Mouse (Mus musculus): ENCODE data around the gene Cd4.

- no peak for TF ChIP-seq CTCF (IDR thresholded peaks at IDR 0.05 in 2 of 3, conservative IDR thresholded peaks at IDR 0.05 in 1 of 3; ENCODE audit: control insufficient read depth in 1 of 3, insufficient read depth in 1 of 3, low read depth in 2 of 3, low read length in 3 of 3, poor library complexity in 1 of 3, severe bottlenecking in 1 of 3)
- TF ChIP-seq ZKSCAN1 (IDR thresholded peaks at IDR 0.05; ENCODE audit: low read depth, low read length): no peak
- TF ChIP-seq ZC3H11A (IDR thresholded peaks at IDR 0.05; ENCODE audit: low read depth, low read length): no peak
- no peak for TF ChIP-seq KAT2A (conservative IDR thresholded peaks at IDR 0.05; ENCODE audit: low read depth, low read length)
- TF ChIP-seq MAZ (IDR thresholded peaks at IDR 0.05; ENCODE audit: low read depth, low read length): no peak
These were observed 25.5 kb downstream of the Cd4 start for GRCm38 (mm10) chr6:124862406-124863124.

Measured in MEL (cell line).